Mouse (Mus musculus) brown adipose tissue, adult 24 weeks (tissue): ENCODE results near the gene Ppp4r4. TPM values are rescaled to one million over a fixed set of nuclear protein-coding genes. Genes with fewer than 3 reads are reported as not detected.
"Not testable (repeated sequence)": the region's sequence is repeated elsewhere in the genome, so short reads cannot be mapped to it uniquely, and the experiment has no call there.

ENCODE experiments used
- H3K27ac ChIP-seq: fragments of 200-500 bp; replicated peaks from 2 replicates; pipeline ENCODE4 v1.5.1; 2012; ENCODE audit warnings: low read depth, mild to moderate bottlenecking, low read length
- H3K4me1 ChIP-seq: fragments of 200-500 bp; 2 replicates; pipeline ENCODE4 v1.6.1; 2012; ENCODE audit warnings: low read length, mixed read lengths; ENCODE audit not compliant: control insufficient read depth, insufficient read depth, insufficient read length
- H3K4me3 ChIP-seq: fragments of 200-500 bp; 2 replicates; pipeline ENCODE4 v1.5.1; 2012; ENCODE audit warnings: low read depth, mild to moderate bottlenecking, low read length, moderate library complexity; ENCODE audit not compliant: insufficient read depth
- polyA plus RNA-seq: library from polyadenylated mRNA; stranded (reverse); fragments of >200 nt; gene quantifications from 2 replicates; pipeline ENCODE4 v1.2.4, GENCODE M21; 2012; ENCODE audit not compliant: missing spikeins, insufficient read depth, insufficient read length

The Ppp4r4 gene
- polyA plus RNA-seq, 1 experiment: 3.8 TPM

DNA sequence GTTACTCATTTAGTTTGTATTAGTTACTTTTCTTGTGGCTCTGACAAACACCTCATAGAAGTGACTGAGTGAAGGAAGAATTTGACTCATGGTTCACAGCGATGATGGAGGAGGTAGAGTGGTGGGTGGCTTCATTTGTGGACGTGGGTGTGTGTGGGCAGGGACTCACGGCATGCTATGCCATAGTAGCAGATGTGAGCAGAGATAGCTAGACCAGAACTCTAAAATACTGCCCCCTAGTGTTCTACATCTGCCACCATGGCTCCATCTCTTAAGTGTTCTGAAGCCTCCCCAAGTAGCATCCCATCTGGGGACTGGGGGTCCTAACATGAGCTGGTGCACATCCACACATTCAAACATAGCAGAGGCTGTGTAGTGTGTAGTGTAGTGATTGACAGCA lies 21.4 kb downstream of the Ppp4r4 start:
- no peaks in the 10 kb centered on the region for H3K4me1 ChIP-seq
- no peak overlapping the region for H3K27ac ChIP-seq
- H3K4me3 ChIP-seq: no peak overlapping the region

DNA sequence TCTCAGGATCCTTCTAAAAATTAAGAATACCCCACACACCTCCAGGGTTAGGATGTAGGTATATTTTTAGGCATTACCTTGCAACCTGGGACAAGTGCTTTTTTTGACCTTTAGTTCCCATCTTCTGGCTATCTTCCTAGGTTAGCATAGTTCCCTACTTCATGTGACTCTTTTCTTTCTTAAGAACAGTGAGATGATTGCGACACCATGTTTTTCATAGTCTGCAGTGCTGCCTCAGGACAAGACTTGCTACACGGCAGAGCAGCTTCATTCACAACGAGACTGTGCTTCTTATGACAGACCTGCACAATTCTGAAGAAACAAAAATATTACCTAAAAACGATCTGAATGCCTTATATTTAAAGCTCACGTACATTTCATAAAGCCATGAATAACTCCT lies 24.8 kb downstream of the Ppp4r4 start:
- Histone ChIP-seq H3K4me1 (no peaks in the 10 kb centered on the region), H3K27ac (no peak overlapping the region), H3K4me3 (no peak overlapping the region)

DNA sequence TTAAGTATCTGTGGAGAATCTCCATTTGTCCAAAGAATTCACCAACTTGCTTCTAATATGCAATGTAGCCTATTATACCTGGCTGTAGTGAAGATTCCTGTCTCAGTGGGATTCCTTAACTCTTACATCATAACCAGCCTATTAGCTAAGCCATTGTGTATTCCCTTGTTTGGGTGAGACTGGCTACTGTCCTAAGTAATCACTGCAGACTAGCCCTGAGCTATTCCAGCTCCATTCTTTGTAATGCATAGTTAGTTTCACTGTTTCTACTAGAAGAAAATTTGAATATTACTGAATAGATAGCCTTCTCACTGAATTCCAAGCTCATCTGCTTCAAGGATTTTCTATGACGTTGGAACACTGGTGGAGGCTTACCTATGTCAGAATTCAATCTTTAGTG lies 32.6 kb downstream of the Ppp4r4 start:
- Histone ChIP-seq H3K4me3 (no peak overlapping the region), H3K27ac (no peak overlapping the region), H3K4me1 (no peaks in the 10 kb centered on the region)

DNA sequence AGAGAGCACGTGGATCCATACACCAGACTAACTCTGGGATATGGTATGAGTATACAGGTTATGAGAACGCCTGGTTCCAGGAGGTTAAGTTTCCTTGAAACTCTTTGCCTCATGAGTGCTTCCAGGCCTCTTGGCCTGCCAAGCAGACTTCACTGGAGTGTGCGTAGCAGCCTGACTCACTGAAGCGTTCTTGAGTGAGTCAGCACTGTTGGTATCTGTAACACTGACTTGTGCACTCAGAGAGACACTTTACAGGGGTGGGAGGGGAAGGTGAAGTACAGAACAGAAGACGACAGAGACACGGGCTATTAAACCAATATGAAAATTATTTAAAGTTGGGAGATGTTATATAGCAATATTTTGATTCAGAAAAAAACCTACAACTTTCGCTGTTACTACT lies 33.1 kb downstream of the Ppp4r4 start:
- no peak overlapping the region for H3K4me3 ChIP-seq
- H3K4me1 ChIP-seq: no peaks in the 10 kb centered on the region
- no peak overlapping the region for H3K27ac ChIP-seq

DNA sequence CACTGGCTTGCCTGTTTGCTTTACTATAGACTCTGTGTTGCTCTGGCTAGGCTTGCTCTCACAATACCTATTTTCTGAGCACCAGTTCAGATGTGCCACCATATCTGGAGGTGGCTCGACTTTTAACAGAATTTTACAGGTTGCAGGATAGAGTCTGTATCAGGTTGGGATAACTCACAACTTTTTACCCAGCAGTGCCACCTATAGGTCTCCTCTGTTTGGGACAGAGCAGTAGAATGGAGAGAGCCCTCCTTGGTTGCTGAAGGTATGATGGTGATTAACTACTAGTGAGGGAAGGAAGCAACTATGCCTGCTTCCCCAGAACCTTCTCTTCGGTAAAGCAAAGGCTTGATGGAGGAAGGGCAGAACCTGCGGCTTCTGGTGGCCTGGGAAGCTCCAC lies 35.0 kb downstream of the Ppp4r4 start:
- no peak overlapping the region for H3K4me3 ChIP-seq
- H3K4me1 ChIP-seq: no peaks in the 10 kb centered on the region
- H3K27ac ChIP-seq: no peak overlapping the region

DNA sequence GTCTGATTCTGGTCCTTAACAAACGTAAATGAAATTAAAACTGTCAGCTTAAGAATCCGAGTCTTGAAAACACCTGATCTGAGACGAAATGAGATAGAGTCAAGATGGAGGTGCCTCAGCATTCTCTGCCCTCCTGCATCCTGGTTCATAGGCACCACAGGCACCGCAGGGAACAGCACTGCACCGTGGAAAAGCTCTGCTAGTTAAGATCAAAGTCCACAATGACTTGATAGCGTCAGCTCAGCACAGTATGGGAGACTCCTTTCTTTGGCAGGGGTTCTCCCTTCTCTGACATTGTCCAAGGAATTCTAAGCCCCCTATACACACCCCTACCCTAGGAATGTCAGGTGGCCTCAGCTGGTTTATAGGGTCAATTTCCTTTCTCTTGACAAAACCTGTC lies 37.6 kb downstream of the Ppp4r4 start:
- H3K4me3 ChIP-seq: no peak overlapping the region
- no peaks in the 10 kb centered on the region for H3K4me1 ChIP-seq
- H3K27ac ChIP-seq: no peak overlapping the region

DNA sequence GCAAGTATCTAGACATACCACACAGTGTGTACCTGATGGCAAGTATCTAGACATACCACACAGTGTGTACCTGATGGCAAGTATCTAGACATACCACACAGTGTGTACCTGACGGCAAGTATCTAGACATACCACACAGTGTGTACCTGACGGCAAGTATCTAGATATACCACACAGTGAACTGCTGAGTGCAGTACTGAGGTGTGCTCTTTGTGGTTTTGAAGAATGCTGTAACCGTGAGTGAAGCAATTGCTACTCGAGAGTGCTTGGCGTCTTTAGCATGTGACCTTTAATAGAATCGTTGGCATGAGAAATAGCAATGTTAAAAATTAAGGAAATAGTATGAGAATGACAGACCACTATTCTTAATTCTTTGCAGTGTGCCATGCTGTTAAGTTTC lies 46.1 kb downstream of the Ppp4r4 start:
- not testable (repeated sequence) for H3K4me3 ChIP-seq, H3K27ac ChIP-seq, H3K4me1 ChIP-seq

DNA sequence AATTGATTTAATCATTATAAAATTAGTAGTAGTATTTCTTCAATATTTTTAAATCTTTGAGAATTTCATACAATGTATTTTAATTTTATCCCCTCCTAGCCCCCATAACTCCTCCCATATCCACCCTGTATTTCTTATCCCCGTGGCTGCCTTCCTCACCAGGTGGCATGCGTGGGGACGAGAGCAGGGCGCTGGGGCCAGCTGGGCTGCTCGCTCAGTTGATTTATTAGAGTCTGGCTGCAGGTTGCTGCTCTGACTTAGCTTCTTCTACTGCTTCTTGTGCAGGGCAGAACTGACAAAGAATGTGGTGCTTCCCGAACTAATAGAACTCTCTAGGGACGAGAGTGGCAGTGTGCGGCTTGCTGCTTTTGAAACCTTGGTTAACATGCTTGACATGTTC lies 51.7 kb downstream of the Ppp4r4 start:
- Histone ChIP-seq H3K27ac (no peak overlapping the region), H3K4me1 (no peaks in the 10 kb centered on the region), H3K4me3 (no peak overlapping the region)

DNA sequence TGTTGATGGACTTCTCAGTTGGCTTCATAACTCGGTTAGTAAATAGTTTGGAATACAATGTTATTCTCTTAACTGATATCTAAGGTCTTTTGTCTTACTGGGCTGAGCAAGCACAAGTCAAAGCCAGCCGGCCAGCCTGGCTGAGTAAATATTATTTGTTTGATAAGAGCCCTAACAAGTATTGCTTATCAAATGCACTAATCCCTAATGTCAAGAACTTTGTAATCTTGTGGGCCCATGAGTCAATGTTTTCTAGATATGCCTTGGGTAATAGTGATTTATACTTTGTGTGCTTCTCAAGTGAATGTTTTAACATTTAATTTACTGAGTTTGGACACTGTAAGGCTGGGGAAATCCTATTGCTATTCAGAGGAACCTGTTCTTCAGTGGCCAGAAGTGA lies 66.3 kb downstream of the Ppp4r4 start:
- no peaks in the 10 kb centered on the region for H3K4me1 ChIP-seq
- no peak overlapping the region for H3K4me3 ChIP-seq
- H3K27ac ChIP-seq: no peak overlapping the region

DNA sequence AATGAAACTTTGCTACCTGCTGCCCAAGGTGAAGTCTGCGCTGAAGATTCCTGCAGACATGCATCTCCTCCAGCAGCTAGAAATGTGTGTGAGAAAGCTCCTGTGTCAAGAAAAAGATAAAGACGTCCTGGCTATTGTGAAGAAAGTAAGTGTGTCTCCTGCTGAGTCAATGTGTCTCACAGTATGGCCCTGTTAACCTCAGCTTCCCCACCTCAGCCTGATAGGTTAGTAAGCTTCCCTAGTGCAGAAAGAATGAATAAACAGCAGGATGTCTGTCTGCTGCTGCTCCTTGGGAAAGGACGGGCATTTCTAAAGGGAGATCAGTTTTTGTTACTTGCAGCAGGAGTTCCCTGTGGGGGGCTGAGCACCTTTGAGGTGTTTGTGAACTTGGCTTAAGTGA lies 68.3 kb downstream of the Ppp4r4 start:
- Histone ChIP-seq H3K27ac (no peak overlapping the region), H3K4me1 (no peaks in the 10 kb centered on the region), H3K4me3 (no peak overlapping the region)

DNA sequence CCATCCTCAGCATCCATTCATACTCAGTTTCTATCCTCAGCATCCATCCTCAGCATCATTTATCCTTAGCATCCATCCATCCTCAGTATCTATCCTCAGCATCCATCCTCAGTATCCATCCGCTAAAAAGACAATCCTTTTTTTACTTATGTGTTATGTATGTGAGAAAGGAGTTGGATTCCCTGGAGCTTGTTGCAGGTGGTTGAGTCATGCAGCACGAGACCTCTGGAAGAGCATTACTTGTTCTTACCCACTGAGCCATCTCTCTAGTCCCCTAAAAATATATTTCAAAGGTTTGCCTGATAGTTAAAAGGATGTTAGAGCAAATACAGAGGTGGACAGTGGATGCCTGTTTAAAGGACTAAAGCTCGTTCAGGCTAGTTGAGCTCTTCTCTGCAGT lies 69.8 kb downstream of the Ppp4r4 start:
- Histone ChIP-seq H3K4me1 (no peaks in the 10 kb centered on the region), H3K4me3 (no peak overlapping the region), H3K27ac (no peak overlapping the region)

DNA sequence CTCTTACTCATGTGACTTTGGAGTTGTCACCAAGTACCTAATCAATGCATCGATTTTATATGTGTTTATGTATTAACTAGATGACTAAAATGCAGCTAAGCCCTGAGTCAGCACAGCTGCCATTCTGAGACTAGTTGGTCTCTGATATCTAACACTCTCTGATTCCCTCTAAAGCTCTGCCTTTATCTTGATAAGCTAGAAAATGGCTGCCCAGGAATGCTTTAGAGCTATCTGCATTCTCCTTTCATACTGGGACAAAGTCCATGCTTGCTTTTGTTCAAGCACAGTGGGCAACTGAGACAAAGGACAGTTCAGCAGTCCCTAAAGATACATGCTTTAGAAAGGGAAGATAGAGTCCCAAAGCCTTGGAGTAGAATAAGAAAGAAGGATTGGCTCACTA lies 83.1 kb downstream of the Ppp4r4 start:
- Histone ChIP-seq H3K4me3 (no peak overlapping the region), H3K27ac (no peak overlapping the region), H3K4me1 (no peaks in the 10 kb centered on the region)

DNA sequence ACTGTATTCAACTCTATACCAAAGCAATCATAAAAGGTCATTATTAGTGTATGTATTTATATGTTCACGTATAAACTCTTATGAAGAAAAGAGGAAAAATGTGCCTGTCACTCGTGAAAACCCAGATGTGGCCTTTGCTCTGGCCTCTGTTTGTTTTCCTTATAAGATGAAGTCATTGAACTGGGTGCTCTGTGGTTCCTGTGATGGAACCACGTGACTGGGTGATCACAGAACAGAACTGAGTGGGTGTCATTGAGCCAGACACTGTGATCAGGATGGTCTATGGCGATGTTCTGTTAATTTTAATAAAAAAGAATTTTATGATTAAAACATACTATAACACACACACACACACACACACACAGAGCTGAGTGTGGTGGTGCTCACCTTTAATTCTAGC lies 83.7 kb downstream of the Ppp4r4 start:
- H3K4me3 ChIP-seq: no peak overlapping the region
- no peaks in the 10 kb centered on the region for H3K4me1 ChIP-seq
- H3K27ac ChIP-seq: no peak overlapping the region

DNA sequence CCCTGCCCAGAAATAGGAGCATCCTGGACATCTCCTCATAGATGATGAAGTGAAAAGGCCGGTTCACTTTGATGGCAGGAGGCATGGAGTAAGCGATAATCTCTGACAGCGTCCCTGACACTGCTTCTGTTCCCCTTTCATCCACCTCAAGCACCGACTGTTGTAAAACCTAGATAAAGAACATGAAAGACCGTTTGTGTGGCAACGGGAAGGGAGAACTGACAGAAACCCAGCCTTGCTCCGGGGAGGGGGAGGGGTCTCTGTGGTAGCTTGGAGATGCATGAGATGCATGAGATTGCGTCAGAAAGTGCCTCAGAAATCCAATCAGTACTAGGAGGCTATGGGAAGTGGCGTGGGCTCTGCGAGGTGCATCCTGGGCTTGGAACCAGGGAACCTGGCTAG lies 84.8 kb downstream of the Ppp4r4 start:
- H3K27ac ChIP-seq: no peak overlapping the region
- no peaks in the 10 kb centered on the region for H3K4me1 ChIP-seq
- no peak overlapping the region for H3K4me3 ChIP-seq

DNA sequence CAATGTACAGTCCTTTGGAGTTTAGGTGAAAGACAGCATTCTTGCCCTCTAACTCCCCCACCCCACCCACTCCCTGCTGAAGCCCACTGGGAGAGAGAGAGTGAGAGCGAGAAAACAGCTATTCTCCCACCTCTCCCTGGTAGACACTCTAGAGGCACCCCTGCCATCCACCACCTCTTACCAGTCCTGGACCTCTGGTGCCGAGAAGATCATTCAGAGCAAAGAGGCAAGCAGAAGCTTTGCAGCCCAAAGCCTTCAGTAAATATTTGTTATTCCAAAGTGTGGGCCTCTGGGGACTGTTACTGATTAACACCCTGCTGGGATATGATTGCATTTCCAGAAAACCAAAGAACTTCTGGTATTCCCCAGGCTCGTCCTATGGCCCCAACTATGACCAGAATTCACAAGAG lies 99.1 kb downstream of the Ppp4r4 start, which contains the start of gene Serpina10:
Gene Serpina10, minus strand, starts transcription at position 242 of the 410 bp plus-strand sequence.
- no peak within 1 kb of the TSS for H3K27ac ChIP-seq
- H3K4me3 ChIP-seq: no peak within 1 kb of the TSS
- H3K4me1 ChIP-seq: no peaks in the 10 kb centered on the region

DNA sequence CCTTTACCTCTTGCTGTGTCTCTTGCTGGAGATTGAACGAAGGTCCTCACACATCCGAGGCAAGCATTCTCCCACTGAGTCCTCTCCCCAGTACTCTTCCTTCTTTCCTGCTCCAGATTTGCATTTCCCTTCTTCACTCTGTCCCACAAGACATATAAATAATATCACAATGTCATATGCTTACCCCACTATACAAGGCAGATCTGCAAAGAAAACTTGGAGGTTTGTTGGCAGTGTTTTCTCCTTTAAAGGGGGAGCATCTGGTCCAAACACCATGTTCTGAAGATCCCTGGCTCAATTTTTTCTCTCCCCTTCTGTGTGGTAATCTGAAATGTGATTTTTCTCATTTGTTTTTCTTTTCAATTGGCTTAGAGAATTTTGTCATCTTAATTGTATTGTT lies 102.3 kb downstream of the Ppp4r4 start:
- Histone ChIP-seq H3K27ac (no peak overlapping the region), H3K4me1 (no peaks in the 10 kb centered on the region), H3K4me3 (no peak overlapping the region)

DNA sequence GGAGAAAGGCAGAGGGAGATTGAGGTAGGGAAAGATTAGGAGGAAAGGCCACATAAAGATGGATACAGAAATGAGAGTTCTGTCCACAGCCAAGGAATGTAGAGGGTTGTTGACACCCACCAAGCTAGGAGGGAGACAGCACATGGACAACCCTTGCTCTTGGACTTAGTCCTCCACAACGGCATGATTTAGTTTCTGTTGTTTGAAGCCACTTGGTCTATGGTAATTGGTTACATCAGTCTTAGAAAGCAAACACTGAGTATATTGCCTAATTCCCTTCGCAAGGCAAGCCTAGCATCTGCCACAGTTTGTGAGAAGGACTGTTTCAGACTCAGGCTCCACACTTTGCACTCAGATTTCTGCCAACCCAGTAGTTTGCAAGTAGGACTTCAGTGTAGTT lies 103.8 kb downstream of the Ppp4r4 start:
- Histone ChIP-seq H3K27ac (no peak overlapping the region), H3K4me3 (no peak overlapping the region), H3K4me1 (no peaks in the 10 kb centered on the region)
